Mouse (Mus musculus) bone marrow macrophage, adult 2 months (primary cell): ENCODE data around the gene Cuta. TPM values are rescaled to one million over a fixed set of nuclear protein-coding genes. Genes with fewer than 3 reads are reported as not detected.
"Not testable (repeated sequence)": the region's sequence is repeated elsewhere in the genome, so short reads cannot be mapped to it uniquely, and the experiment has no call there.

Experiments used
- H3K27ac ChIP-seq: 2 replicates; pipeline ENCODE4 v1.5.1; 2012; ENCODE audit warnings: low read depth, low read length; ENCODE audit not compliant: insufficient read depth
- H3K4me1 ChIP-seq: 2 replicates; pipeline ENCODE4 v1.6.1; 2012; ENCODE audit warnings: low read length; ENCODE audit not compliant: control insufficient read depth, insufficient read depth
- H3K4me3 ChIP-seq: 2 replicates; pipeline ENCODE4 v1.5.1; 2012; ENCODE audit warnings: mild to moderate bottlenecking, low read length, moderate library complexity; ENCODE audit not compliant: insufficient read depth
- CTCF ChIP-seq: IDR thresholded peaks from 2 replicates; pipeline ENCODE4 v1.5.1; 2012; ENCODE audit warnings: low read depth, mild to moderate bottlenecking, low read length, moderate library complexity
- POLR2A ChIP-seq: IDR thresholded peaks from 2 replicates; pipeline ENCODE4 v1.6.1; 2012; ENCODE audit warnings: mild to moderate bottlenecking, low read depth, low read length, borderline replicate concordance
- polyA plus RNA-seq: library from polyadenylated mRNA; stranded (reverse); fragments of >200 nt; gene quantifications from 2 replicates; pipeline ENCODE4 v1.2.4, GENCODE M21; 2012; ENCODE audit not compliant: missing spikeins, insufficient read depth, insufficient read length

Cuta gene
- polyA plus RNA-seq = 120 and 134 TPM in 2 replicates

DNA sequence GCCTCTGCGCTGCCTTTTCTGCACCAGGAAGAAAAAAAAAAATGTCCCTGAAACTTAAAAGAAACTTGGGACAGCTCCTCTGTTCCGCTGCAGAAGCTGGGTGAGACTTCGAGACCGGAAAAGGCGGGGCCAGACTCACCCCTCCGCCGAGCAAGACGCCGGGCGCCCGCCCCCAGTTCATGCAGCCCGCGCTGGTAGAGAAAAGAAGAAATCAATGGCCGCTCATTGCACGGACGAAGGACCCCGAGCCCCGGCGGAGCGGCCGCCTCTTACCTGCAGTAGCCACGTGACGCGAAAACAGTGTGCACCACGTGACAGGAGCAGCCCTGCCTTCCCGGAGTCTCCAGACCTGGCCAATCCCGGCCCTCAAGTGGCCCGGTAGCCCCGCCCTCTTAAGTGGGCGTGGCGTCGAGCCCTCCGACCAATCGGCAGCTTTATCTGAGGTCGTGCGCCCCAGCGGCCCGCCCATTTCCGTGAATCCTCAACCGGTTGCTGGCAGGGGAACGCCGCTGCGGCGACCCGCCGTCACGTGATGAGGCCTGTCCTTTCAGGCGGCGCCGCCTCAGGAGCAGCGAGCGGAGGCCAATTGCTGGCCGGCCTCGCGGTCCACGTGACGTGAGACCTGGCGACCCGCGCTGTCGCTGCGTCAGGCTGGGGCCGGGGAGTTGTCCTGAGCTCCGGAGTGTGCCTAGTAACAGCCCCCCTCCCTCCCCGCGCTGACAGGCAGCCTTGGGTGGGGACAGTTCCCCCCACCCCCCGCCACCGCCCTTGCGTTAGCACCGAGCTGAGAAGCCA is at the start of gene Cuta:
Gene Cuta, minus strand, starts transcription at position 392 of the 795 bp plus-strand sequence.
- peaks cover 18% of the 10 kb centered on the region for H3K4me1 ChIP-seq

DNA sequence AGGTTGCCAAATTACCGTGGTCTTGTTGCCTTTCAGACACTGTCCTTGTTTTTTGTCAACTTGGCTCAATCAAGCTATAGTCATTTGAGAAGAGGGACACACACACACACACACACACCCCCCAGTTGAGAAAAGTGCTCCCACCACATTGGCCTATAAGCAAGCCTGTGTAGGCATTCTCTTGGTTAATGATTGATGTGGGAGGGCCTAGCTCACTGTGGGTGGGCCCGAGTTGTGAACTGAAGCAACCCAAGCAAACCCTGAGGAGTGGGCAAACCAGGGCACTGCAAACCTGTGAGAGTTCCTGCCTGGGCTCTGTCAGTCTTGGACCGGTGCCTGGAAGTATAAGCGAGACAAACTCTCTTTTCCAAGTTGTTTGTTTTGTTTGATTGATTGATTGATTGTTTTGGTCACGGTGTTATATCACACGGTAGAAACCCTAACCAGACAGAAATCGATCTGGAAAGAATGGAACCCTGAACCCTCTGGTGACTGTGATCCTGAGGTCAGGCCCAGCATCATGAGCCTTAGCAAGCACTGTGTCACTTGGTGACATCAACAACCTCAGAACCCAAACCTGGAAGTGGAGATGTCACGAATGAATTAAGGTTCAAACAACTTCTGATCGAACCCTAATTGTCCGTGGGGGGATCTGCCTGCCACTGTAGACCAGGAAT is 46.3 kb upstream of the Cuta start:
- no peaks in the 10 kb centered on the region for H3K4me1 ChIP-seq
- TF ChIP-seq CTCF (no peak), POLR2A (no peak)
- H3K4me3 ChIP-seq = no peak overlapping the region
- H3K27ac ChIP-seq = no peak overlapping the region

More for the DNA sequence above, at the start of gene Cuta:
- Histone ChIP-seq H3K4me3 (peak within 1 kb of the TSS; percentile 84), H3K27ac (peak within 1 kb of the TSS; percentile 79)
- no peak for TF ChIP-seq CTCF
- 0 out of 2 replicates have a peak, but pooled peaks have one; percentile 52 for TF ChIP-seq POLR2A

- no peak overlapping the region for H3K27ac ChIP-seq
- peaks cover 9% of the 10 kb centered on the region for H3K4me1 ChIP-seq
- TF ChIP-seq CTCF = no peak
- no peak overlapping the region for H3K4me3 ChIP-seq
Observed at GRCm38 (mm10) chr17:26983382-26983781, 44.0 kb upstream of the Cuta start.

GRCm38 (mm10) chr17:26981050-26981449 is 41.7 kb upstream of the Cuta start:
- TF ChIP-seq CTCF = no peak
- TF ChIP-seq POLR2A = no peak
- peaks cover 9% of the 10 kb centered on the region for H3K4me1 ChIP-seq
- H3K27ac ChIP-seq = no peak overlapping the region
- H3K4me3 ChIP-seq = no peak overlapping the region

GRCm38 (mm10) chr17:26979426-26979825 is 40.1 kb upstream of the Cuta start:
- no peak overlapping the region for H3K4me3 ChIP-seq
- TF ChIP-seq CTCF (no peak), POLR2A (no peak)
- H3K27ac ChIP-seq = no peak overlapping the region
- H3K4me1 ChIP-seq = peaks cover 15% of the 10 kb centered on the region

DNA sequence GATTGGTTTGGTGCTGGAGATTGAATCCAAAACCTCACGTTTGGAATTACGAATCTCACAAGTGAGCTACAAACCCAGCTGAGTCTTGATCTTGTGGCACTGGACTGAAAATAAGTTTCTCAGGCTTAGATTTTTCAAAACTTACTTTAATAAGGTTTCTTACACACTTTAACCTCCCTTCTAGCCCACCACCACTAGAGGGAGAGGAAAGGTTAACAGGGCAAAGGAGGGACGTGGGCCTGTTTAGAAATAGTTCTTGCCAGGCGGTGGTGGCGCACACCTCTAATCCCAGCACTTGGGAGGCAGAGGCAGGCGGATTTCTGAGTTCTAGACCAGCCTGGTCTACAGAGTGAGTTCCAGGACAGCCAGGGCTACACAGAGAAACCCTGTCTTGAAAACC is 38.0 kb upstream of the Cuta start:
- H3K27ac ChIP-seq, H3K4me3 ChIP-seq: not testable (repeated sequence)
- H3K4me1 ChIP-seq = peaks cover 19% of the 10 kb centered on the region

- Histone ChIP-seq H3K27ac (no peak overlapping the region), H3K4me3 (no peak overlapping the region), H3K4me1 (peaks cover 19% of the 10 kb centered on the region)
- TF ChIP-seq CTCF (no peak), POLR2A (no peak)
Observed at GRCm38 (mm10) chr17:26975415-26975814, 36.0 kb upstream of the Cuta start.

GRCm38 (mm10) chr17:26974547-26974946 is 35.2 kb upstream of the Cuta start:
- no peak for TF ChIP-seq CTCF
- no peak for TF ChIP-seq POLR2A
- H3K27ac ChIP-seq = no peak overlapping the region
- peak overlapping the region; percentile 76 for H3K4me3 ChIP-seq
- H3K4me1 ChIP-seq = peaks cover 16% of the 10 kb centered on the region

- Histone ChIP-seq H3K4me1 (peaks cover 11% of the 10 kb centered on the region), H3K27ac (peak within 1 kb of the TSS; percentile 48), H3K4me3 (peak within 1 kb of the TSS; percentile 96)
- TF ChIP-seq POLR2A (peak; percentile 90), CTCF (no peak)
Observed at GRCm38 (mm10) chr17:26972703-26973574, 33.6 kb upstream of the Cuta start, which contains the start of gene Zbtb9. Gene Zbtb9 (plus strand): TSS chr17:26973167.
